Mouse (Mus musculus): ENCODE measurements around the gene Gal3st2.
"Not testable (repeated sequence)": the region's sequence is repeated elsewhere in the genome, so short reads cannot be mapped to it uniquely, and the experiment has no call there.

DNA sequence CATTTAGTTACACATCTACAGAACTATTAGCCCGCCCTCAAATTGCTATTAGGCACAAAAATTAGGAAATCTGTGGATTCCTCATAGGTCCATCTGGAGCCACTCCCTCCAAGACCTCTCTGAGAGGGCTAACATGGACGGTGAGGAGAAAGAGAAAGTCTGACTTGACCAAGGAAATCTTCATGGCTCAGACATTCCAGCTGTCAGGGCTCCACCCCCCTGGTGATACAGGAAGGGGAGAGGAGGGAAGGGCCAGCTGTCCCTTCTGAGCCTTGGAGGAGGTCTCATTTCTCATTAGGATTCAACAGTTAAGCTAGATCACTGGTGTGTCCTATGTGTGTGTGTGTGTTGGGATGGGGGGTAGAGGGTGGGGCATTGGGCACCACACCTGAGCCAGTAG lies at the start of gene Gal3st2:
- not testable (repeated sequence) for TF ChIP-seq CTCF (conservative IDR thresholded peaks at IDR 0.05; ENCODE audit: low read length); NANOG (IDR thresholded peaks at IDR 0.05; ENCODE audit: borderline replicate concordance, low read length); POU5F1 (IDR thresholded peaks at IDR 0.05; ENCODE audit: borderline replicate concordance, low read length)

Measured in E14TG2a.4 (cell line).